Mouse (Mus musculus): Measurements from ENCODE around the gene Ampd2. TPM values are rescaled to one million over a fixed set of nuclear protein-coding genes. Genes with fewer than 3 reads are reported as not detected.

Gene Ampd2
- polyA plus RNA-seq, 1 experiment from 2014 or later, result 50.1 TPM

DNA sequence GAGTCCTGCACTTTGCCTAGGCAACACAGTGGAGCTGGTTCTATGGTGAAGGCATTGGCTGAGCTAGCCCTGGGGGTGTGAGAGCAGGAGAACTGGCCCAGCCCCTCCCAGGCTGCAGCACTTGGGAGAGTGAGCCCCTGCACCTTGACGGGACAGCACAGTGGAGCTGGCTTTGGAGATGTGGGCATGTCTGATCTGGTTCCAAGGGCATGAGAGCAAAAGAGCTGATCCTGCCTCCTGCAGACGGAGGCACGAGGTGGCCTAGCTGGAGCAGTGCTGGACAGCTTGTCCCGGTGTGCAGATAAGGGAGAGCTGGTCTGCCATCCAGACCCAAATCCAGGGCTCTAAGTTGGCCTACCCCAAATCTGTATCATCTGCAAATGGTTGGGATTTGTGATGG lies 21.8 kb downstream of the Ampd2 start:
- Histone ChIP-seq H3K4me3 (no peak overlapping the region), H3K4me1 (peaks cover 3% of the 10 kb centered on the region; the same call in 1 of the 2 replicates), H3K36me3 (no peaks in the 10 kb centered on the region), H3K27me3 (no peaks in the 10 kb centered on the region), H3K27ac (no peak overlapping the region), H3K4me2 (no peak overlapping the region), H3K9ac (no peak overlapping the region), H3K9me3 (no peaks in the 10 kb centered on the region)
- no peak for ATAC-seq (ENCODE audit: insufficient number of reproducible peaks, low FRiP score, low TSS enrichment, low read depth)
- WGBS, result 70% methylated on average over 4 of the region's 4 CpGs

DNA sequence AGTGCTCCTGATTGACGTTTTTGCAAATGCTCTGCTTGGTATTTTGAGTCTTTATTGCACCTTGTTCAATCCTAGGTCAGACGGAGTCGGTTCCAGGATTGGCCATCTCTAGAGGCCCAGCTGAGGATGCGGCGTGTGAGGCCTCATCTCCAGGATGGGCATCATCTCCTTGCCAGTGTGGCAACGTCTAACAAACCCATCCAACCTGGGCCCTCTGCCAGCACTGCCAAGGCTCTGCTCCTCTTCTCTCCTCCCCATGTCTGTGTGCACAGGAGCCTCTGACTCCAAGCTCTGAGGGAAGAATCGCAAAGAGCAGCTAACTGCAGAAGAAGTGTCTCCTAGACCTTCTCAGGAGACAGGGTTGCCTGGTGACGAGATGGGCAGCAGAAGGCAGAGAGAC lies 23.8 kb downstream of the Ampd2 start:
- H3K9ac ChIP-seq, result no peak overlapping the region
- no peak for ATAC-seq (ENCODE audit: insufficient number of reproducible peaks, low FRiP score, low TSS enrichment, low read depth)
- WGBS, result 79% methylated on average over 8 of the region's 8 CpGs
- H3K4me2 ChIP-seq, result no peak overlapping the region
- no peak overlapping the region for H3K27ac ChIP-seq
- H3K36me3 ChIP-seq, result no peaks in the 10 kb centered on the region
- no peak overlapping the region for H3K4me3 ChIP-seq
- H3K27me3 ChIP-seq, result no peaks in the 10 kb centered on the region
- peaks cover 3% of the 10 kb centered on the region; the same call in 1 of the 2 replicates for H3K4me1 ChIP-seq
- H3K9me3 ChIP-seq, result no peaks in the 10 kb centered on the region

DNA sequence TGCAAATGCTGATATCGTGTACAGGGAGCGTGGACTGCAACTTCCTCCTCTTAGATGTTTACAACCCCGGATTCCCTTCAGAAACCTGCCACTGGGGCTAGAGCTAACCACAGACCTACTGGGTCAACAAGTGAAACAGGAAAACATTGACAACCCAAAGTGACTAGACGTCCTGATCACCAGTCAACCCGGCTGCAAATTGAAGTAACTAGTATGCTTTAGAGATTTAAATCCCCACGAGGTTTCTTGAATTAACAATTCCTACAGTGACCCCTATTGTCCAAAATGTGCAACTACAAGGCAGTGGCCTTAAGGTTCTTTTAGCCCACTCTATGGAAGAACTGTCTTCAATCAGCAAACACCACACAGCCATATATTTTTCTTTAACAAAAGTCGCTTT lies 25.0 kb downstream of the Ampd2 start:
- ATAC-seq (ENCODE audit: insufficient number of reproducible peaks, low FRiP score, low TSS enrichment, low read depth), result no peak
- H3K9me3 ChIP-seq, result no peaks in the 10 kb centered on the region
- H3K27ac ChIP-seq, result no peak overlapping the region
- H3K27me3 ChIP-seq, result no peaks in the 10 kb centered on the region
- WGBS, result 14% methylated on average over 7 of the region's 7 CpGs
- H3K4me1 ChIP-seq, result peaks cover 3% of the 10 kb centered on the region; the same call in 1 of the 2 replicates
- no peak overlapping the region for H3K4me3 ChIP-seq
- no peaks in the 10 kb centered on the region for H3K36me3 ChIP-seq
- H3K4me2 ChIP-seq, result no peak overlapping the region
- no peak overlapping the region for H3K9ac ChIP-seq

DNA sequence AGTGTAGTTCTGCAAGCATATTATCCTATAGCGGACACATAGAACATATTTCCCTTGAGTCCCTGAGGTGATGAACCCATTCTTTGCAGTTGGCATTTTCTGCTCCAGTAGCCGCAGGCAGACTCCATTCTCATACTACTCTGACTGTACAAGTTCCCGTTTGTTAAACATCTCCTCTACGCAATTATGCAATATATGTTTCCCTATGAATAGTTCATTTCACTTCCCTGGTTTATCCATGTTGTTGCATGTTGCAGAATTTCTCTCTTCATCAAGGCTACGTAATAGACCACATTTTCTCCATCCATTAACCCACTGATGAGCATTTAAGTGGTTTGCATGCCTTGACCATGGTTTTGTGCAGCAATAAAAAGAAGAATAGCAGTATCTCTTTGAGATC lies 36.0 kb downstream of the Ampd2 start:
- H3K27ac ChIP-seq, result no peak overlapping the region
- H3K9me3 ChIP-seq, result no peaks in the 10 kb centered on the region
- H3K4me1 ChIP-seq, result no peaks in the 10 kb centered on the region
- no peak overlapping the region for H3K9ac ChIP-seq
- no peak overlapping the region for H3K4me2 ChIP-seq
- no peaks in the 10 kb centered on the region for H3K27me3 ChIP-seq
- ATAC-seq (ENCODE audit: insufficient number of reproducible peaks, low FRiP score, low TSS enrichment, low read depth), result no peak
- 92% methylated on average over 5 of the region's 5 CpGs for WGBS
- no peak overlapping the region for H3K4me3 ChIP-seq
- H3K36me3 ChIP-seq, result no peaks in the 10 kb centered on the region

DNA sequence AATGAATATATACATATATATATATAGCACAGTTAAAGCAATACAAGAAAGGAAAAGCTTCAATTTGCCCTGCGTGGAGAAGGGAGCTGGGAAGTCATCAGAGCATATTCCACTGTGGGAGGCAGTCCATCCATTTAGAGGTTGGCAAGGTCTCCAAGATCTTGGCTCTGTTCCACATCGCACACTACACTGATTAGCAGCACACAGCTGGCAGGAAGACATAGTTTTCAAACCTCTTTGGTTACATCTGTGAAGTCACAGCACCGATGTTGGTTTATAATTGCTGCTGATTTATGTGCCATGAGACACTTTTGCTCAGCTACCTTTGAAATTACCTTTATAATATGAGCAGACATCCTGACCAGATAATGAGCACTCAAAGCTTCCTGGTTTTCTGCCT lies 38.1 kb downstream of the Ampd2 start:
- no peak overlapping the region for H3K27ac ChIP-seq
- no peak overlapping the region for H3K9ac ChIP-seq
- H3K4me3 ChIP-seq, result no peak overlapping the region
- no peaks in the 10 kb centered on the region for H3K9me3 ChIP-seq
- H3K4me1 ChIP-seq, result peaks cover 5% of the 10 kb centered on the region
- no peaks in the 10 kb centered on the region for H3K36me3 ChIP-seq
- 49% methylated on average over 3 of the region's 3 CpGs for WGBS
- ATAC-seq (ENCODE audit: insufficient number of reproducible peaks, low FRiP score, low TSS enrichment, low read depth), result no peak
- no peak overlapping the region for H3K4me2 ChIP-seq
- H3K27me3 ChIP-seq, result no peaks in the 10 kb centered on the region

DNA sequence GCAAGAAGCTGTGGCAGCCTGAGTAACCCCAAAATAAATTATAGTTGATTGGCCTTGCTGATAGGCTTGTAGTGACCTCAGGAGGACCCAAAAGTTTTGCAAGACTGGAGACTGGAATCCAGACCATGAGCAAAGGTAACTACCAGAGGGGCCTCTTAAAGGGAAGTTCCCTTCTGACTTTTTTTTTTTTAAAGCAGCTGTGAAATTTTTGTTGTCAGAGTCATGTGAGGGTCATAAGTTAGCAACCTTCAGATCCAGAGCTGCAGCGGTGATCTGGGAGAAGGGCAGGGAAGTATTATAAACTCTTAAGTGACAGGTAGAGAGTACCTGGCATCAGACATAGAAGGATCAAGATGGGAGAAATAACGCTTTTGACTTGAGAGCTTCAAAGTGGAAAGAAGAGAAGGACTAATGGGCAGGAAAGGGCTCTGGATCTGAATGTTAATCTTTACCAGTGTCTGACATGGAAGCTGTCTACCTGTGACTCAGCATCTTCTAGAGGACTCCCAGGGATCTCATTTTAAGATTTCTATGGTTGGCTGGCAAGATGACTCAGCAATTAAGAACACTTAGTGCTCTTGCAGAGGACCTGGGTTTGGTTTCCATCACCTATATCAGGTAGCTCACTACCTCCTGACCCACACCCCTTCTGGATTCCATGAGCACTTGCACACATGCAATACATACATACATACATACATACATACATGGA lies 39.4 kb downstream of the Ampd2 start:
- Histone ChIP-seq H3K4me2 (no peak overlapping the region), H3K4me3 (no peak overlapping the region), H3K36me3 (no peaks in the 10 kb centered on the region), H3K4me1 (peaks cover 5% of the 10 kb centered on the region), H3K9me3 (no peaks in the 10 kb centered on the region), H3K27ac (no peak overlapping the region), H3K27me3 (no peaks in the 10 kb centered on the region), H3K9ac (no peak overlapping the region)
- ATAC-seq (ENCODE audit: insufficient number of reproducible peaks, low FRiP score, low TSS enrichment, low read depth), result no peak
- 79% methylated on average over 2 of the region's 2 CpGs for WGBS

DNA sequence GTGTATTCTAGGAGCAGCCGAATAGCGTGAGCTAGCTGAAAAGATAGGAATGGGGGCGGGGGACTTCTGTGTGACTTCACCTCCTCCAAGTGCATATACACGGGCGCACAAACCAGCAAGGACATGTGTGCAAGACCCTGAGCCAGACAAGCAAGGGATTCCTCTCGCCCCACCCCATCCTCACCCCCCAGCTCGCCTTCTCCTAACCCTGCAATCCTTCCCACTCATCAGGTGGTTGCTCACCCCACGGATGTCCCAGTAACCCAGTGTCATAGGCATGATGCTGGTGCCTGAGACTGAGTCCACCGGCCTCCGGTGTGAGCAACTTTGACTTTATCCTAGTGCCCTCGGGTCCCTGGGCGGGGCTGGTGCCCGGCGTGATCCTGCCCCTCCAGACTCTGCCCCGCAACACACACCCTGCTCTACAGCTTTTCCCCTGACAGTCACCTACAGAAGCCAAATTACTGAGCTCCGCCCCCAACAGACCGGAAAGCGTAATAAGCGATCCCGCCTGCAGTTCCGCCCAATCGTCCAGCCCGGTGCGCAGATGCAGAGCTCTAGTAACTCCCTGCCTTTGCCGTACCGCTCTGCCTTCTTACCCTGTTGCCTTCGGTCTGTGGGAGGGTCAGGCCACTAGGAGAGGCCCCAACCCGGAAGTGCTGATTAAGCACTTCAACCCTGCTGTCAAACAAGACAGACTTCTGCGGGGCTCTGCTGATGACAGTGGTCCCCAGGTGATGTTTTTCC lies 41.9 kb downstream of the Ampd2 start, which contains the start of gene Gstm4:
TSS of gene Gstm4 (minus strand) at position 501 of the 747 bp plus-strand sequence.
- H3K27me3 ChIP-seq, result no peaks in the 10 kb centered on the region
- H3K4me3 ChIP-seq, result peak within 1 kb of the TSS; percentile 57
- ATAC-seq (ENCODE audit: insufficient number of reproducible peaks, low FRiP score, low TSS enrichment, low read depth), result peak; percentile 81
- peaks cover 5% of the 10 kb centered on the region for H3K4me1 ChIP-seq
- H3K9ac ChIP-seq, result peak within 1 kb of the TSS; percentile 56
- WGBS, result 6% methylated on average over 29 of the region's 29 CpGs
- H3K36me3 ChIP-seq, result no peaks in the 10 kb centered on the region
- no peaks in the 10 kb centered on the region for H3K9me3 ChIP-seq
- peak within 1 kb of the TSS; percentile 88 for H3K4me2 ChIP-seq
- peak within 1 kb of the TSS; percentile 74 for H3K27ac ChIP-seq

DNA sequence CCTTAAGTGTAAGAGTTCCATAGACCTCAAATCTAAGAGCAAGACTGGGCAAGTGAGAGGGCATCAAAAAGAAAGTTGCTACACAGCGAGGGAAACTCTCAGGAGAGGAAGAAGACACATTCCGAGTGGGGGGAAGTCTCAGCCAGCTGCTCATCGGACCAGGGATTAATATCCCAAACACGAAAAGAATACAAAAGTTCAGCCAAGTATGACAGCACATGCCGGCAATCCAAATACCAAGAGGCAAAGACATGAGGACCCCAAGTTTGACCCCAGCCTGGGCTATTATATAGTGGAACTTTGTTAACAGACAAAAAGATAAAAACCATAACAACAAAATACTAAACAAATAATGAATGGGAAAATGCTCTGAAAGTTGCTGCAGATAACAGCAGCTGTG lies 53.3 kb downstream of the Ampd2 start:
- ATAC-seq (ENCODE audit: insufficient number of reproducible peaks, low FRiP score, low TSS enrichment, low read depth), result no peak
- H3K4me1 ChIP-seq, result no peaks in the 10 kb centered on the region
- no peak overlapping the region for H3K4me2 ChIP-seq
- no peak overlapping the region for H3K9ac ChIP-seq
- 63% methylated on average over 5 of the region's 5 CpGs for WGBS
- H3K4me3 ChIP-seq, result no peak overlapping the region
- no peaks in the 10 kb centered on the region for H3K36me3 ChIP-seq
- H3K27ac ChIP-seq, result no peak overlapping the region
- H3K27me3 ChIP-seq, result no peaks in the 10 kb centered on the region
- no peaks in the 10 kb centered on the region for H3K9me3 ChIP-seq

DNA sequence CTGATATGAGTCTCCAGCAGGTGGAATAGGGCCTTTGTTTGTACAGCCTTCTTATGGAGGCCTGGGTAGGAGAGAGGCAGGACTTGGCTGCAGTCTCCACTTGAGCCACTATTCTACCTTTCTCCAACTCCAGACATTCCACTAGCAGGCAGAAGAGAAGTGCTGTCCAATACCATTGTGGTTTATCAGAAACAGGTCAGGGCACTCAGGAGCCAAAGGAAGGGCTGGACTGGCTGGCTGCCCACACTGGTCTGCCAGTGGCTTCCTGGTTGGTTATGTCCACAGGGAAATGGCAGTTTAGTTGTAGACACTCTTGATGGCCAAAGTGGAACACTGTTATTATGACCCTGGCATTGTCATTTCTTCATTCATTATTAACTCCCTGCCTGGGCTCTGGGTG lies 54.3 kb downstream of the Ampd2 start:
- Histone ChIP-seq H3K4me1 (no peaks in the 10 kb centered on the region), H3K4me2 (no peak overlapping the region), H3K9me3 (no peaks in the 10 kb centered on the region), H3K4me3 (no peak overlapping the region), H3K36me3 (no peaks in the 10 kb centered on the region), H3K27me3 (no peaks in the 10 kb centered on the region), H3K27ac (no peak overlapping the region), H3K9ac (no peak overlapping the region)
- no peak for ATAC-seq (ENCODE audit: insufficient number of reproducible peaks, low FRiP score, low TSS enrichment, low read depth)

DNA sequence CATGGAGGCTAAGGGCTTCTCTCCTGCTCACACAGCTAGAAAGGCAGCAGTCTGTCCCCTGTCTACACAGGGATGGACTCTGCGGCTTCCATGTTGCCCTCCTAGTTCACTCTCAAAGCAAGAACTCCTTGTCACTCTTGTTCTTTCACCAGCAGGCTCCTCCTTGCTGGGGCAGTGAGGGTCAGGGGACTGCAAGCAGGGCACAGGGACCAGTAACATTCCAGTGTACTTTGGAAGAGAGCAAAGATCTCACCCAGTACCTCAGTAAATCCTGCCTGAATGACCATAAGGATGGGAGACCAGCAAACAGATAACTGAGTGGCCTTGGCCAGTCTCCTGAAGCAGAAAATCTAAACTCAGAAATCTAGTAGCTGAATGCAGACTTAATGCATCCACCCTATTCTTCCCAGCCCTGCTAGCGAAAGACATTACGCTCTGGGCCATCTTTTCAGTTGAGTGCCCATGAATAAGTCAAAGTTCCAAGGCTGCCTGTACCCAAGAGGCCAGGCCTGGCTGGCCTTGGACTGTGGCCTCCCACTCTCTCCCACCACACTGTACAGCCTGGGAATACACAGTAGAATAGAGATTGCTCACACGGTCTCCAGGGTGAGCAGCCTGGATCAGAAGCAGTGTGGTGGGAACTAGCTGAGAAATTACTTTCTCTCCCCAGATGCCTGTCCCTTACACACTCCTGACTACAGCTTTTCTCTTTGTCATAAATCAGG lies 57.6 kb downstream of the Ampd2 start:
- Histone ChIP-seq H3K4me3 (no peak overlapping the region), H3K27ac (no peak overlapping the region), H3K9ac (no peak overlapping the region), H3K4me2 (no peak overlapping the region), H3K4me1 (no peaks in the 10 kb centered on the region), H3K27me3 (no peaks in the 10 kb centered on the region), H3K9me3 (no peaks in the 10 kb centered on the region), H3K36me3 (no peaks in the 10 kb centered on the region)
- WGBS, result 89% methylated on average over 4 of the region's 4 CpGs
- no peak for ATAC-seq (ENCODE audit: insufficient number of reproducible peaks, low FRiP score, low TSS enrichment, low read depth)

DNA sequence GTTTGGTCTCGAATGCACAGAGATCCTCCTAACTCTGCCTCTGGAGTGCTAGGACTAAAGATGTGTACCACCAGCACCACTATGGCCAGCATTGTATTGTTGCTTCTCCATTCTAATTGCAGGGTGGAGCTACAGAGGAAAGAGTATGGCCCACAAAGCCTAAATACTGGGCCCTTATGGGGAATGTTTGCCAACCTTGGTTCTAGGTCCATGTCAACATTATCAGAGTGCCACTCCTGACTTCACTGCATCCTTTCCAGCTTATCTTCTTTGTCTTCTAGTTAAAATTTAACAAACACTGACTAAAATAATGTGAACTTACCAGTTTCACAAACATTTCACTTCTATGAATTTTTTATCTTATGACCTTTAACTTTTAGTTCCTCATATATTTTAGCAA lies 59.9 kb downstream of the Ampd2 start:
- no peaks in the 10 kb centered on the region for H3K4me1 ChIP-seq
- H3K4me3 ChIP-seq, result no peak overlapping the region
- no peak for ATAC-seq (ENCODE audit: insufficient number of reproducible peaks, low FRiP score, low TSS enrichment, low read depth)
- no peak overlapping the region for H3K27ac ChIP-seq
- H3K9me3 ChIP-seq, result no peaks in the 10 kb centered on the region
- 85% methylated on average over 1 of the region's 1 CpGs for WGBS
- H3K27me3 ChIP-seq, result no peaks in the 10 kb centered on the region
- no peak overlapping the region for H3K9ac ChIP-seq
- no peaks in the 10 kb centered on the region for H3K36me3 ChIP-seq
- no peak overlapping the region for H3K4me2 ChIP-seq

DNA sequence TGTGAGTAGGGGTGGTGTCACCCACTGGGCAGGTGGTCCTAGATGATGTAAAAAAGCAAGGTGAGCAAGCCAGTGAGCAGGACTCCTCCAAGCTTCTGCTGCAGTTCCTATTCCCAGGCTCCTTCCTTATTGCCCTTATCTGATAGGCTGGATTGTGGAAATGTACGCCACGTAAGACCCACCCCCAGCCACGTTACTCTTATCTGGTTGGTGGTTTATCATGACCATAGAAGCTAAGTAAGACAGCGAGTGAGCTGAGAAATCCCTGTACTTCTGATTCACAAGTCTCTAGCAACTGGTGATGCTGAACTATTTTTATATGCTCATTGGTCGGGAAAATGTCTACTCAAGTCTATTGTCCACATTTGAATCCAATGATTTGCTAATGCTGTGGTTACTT lies 60.4 kb downstream of the Ampd2 start:
- Histone ChIP-seq H3K4me1 (no peaks in the 10 kb centered on the region), H3K9ac (no peak overlapping the region), H3K9me3 (no peaks in the 10 kb centered on the region), H3K4me2 (no peak overlapping the region), H3K36me3 (no peaks in the 10 kb centered on the region), H3K4me3 (no peak overlapping the region), H3K27ac (no peak overlapping the region), H3K27me3 (no peaks in the 10 kb centered on the region)
- ATAC-seq (ENCODE audit: insufficient number of reproducible peaks, low FRiP score, low TSS enrichment, low read depth), result no peak
- WGBS, result 72% methylated on average over 5 of the region's 5 CpGs

Measured in limb, embryonic 15.5 days (tissue).